Mouse (Mus musculus): ENCODE measurements around the gene Safb2. TPM values are rescaled to one million over a fixed set of nuclear protein-coding genes. Genes with fewer than 3 reads are reported as not detected.

The Safb2 gene
- polyA plus RNA-seq, 1 experiment from 2014 or later, result 28.8 TPM

GRCm38 (mm10) chr17:56560131-56560530, 24.3 kb downstream of the Safb2 start:
- Histone ChIP-seq H3K27me3 (ENCODE audit: control insufficient read depth, insufficient read depth, low read length) (no peaks in the 10 kb centered on the region), H3K4me2 (replicated peaks; ENCODE audit: low read depth) (no peak overlapping the region), H3K4me3 (ENCODE audit: low read depth, low read length) (no peak overlapping the region), H3K9ac (ENCODE audit: low read length) (no peak overlapping the region), H3K9me3 (ENCODE audit: control insufficient read depth, low read length) (no peaks in the 10 kb centered on the region), H3K36me3 (ENCODE audit: control insufficient read depth, insufficient read depth, low read length) (peaks cover 38% of the 10 kb centered on the region), H3K27ac (replicated peaks) (no peak overlapping the region), H3K4me1 (replicated peaks; ENCODE audit: control insufficient read depth, insufficient read depth) (no peaks in the 10 kb centered on the region)
- 52% methylated on average over 1 of the region's 1 CpGs for WGBS
- DNase-seq (ENCODE audit: low spot score) (no peak), ATAC-seq (ENCODE audit: low FRiP score, low TSS enrichment) (no peak)
- no peak for TF ChIP-seq EP300 (optimal IDR thresholded peaks at IDR 0.05)

DNA sequence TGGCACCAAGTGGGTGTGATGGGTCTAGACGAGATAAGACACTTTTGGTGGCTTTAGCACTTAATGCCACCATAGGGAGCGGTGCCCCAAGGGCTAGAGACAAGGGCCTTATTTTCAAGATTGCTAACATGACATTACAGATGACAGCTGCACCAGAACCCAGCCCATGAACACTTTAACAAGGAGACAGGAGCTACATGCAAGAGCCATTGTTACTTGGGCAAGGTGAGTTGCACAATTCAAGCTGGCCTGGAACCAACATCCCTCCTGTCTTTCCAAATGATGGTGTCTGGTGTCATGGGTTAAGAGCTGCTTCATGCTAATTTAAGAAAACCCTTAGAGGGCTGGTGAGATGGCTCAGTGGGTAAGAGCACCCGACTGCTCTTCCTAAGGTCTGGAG, 25.0 kb downstream of the Safb2 start:
- 77% methylated on average over 3 of the region's 3 CpGs for WGBS
- H3K9ac ChIP-seq (ENCODE audit: low read length), result no peak overlapping the region
- no peaks in the 10 kb centered on the region for H3K9me3 ChIP-seq (ENCODE audit: control insufficient read depth, low read length)
- H3K4me3 ChIP-seq (ENCODE audit: low read depth, low read length), result no peak overlapping the region
- H3K36me3 ChIP-seq (ENCODE audit: control insufficient read depth, insufficient read depth, low read length), result peaks cover 32% of the 10 kb centered on the region
- DNase-seq (ENCODE audit: low spot score) (no peak), ATAC-seq (ENCODE audit: low FRiP score, low TSS enrichment) (no peak)
- no peak for TF ChIP-seq CTCF (IDR thresholded peaks at IDR 0.05; ENCODE audit: low read depth)
- TF ChIP-seq EP300 (optimal IDR thresholded peaks at IDR 0.05), result no peak
- H3K4me1 ChIP-seq (replicated peaks; ENCODE audit: control insufficient read depth, insufficient read depth), result no peaks in the 10 kb centered on the region
- no peak overlapping the region for H3K27ac ChIP-seq (replicated peaks)
- H3K4me2 ChIP-seq (replicated peaks; ENCODE audit: low read depth), result no peak overlapping the region
- no peaks in the 10 kb centered on the region for H3K27me3 ChIP-seq (ENCODE audit: control insufficient read depth, insufficient read depth, low read length)

DNA sequence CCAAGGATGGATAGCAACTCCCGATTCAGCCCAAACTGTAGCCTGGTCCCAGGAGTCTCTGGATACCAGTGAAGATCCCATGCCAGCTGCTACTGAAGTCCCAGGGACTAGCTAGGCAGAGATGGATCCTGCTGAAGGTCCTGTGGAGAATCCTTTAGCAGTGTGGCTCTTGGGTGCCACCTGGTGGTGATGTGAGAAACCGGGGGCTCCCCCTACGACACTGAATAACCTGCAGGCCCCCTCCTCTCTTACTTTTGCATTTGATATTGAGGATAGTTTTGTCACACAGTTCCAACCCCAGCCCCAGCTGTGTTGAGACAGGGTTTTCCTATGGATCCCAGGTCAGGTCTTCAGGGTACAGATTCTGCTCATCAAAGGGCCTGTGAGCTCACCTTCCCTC, 25.9 kb downstream of the Safb2 start:
- no peak overlapping the region for H3K4me3 ChIP-seq (ENCODE audit: low read depth, low read length)
- H3K27me3 ChIP-seq (ENCODE audit: control insufficient read depth, insufficient read depth, low read length), result no peaks in the 10 kb centered on the region
- no peak overlapping the region for H3K27ac ChIP-seq (replicated peaks)
- DNase-seq (ENCODE audit: low spot score) (peak; percentile 71), ATAC-seq (ENCODE audit: low FRiP score, low TSS enrichment) (no peak)
- no peak overlapping the region for H3K4me2 ChIP-seq (replicated peaks; ENCODE audit: low read depth)
- H3K9me3 ChIP-seq (ENCODE audit: control insufficient read depth, low read length), result no peaks in the 10 kb centered on the region
- TF ChIP-seq EP300 (optimal IDR thresholded peaks at IDR 0.05), result no peak
- TF ChIP-seq CTCF (IDR thresholded peaks at IDR 0.05; ENCODE audit: low read depth), result peak; percentile 91
- H3K4me1 ChIP-seq (replicated peaks; ENCODE audit: control insufficient read depth, insufficient read depth), result no peaks in the 10 kb centered on the region
- WGBS, result 21% methylated on average over 3 of the region's 3 CpGs
- no peak overlapping the region for H3K9ac ChIP-seq (ENCODE audit: low read length)
- H3K36me3 ChIP-seq (ENCODE audit: control insufficient read depth, insufficient read depth, low read length), result peaks cover 23% of the 10 kb centered on the region

GRCm38 (mm10) chr17:56554122-56554551, 30.2 kb downstream of the Safb2 start, which contains the start of gene Gm20219:
TSS of gene Gm20219 (minus strand) at chr17:56554387.
- 47% methylated on average over 20 of the region's 20 CpGs for WGBS
- H3K9me3 ChIP-seq (ENCODE audit: control insufficient read depth, low read length), result no peaks in the 10 kb centered on the region
- no peak for TF ChIP-seq EP300 (optimal IDR thresholded peaks at IDR 0.05)
- no peak for TF ChIP-seq CTCF (IDR thresholded peaks at IDR 0.05; ENCODE audit: low read depth)
- peak within 1 kb of the TSS; percentile 85 for H3K27ac ChIP-seq (replicated peaks)
- H3K9ac ChIP-seq (ENCODE audit: low read length), result peak within 1 kb of the TSS; percentile 59
- no peaks in the 10 kb centered on the region for H3K4me1 ChIP-seq (replicated peaks; ENCODE audit: control insufficient read depth, insufficient read depth)
- peak within 1 kb of the TSS; percentile 37 for H3K4me3 ChIP-seq (ENCODE audit: low read depth, low read length)
- DNase-seq (ENCODE audit: low spot score), result peak; percentile 93
- no peaks in the 10 kb centered on the region for H3K27me3 ChIP-seq (ENCODE audit: control insufficient read depth, insufficient read depth, low read length)
- ATAC-seq (ENCODE audit: low FRiP score, low TSS enrichment), result peak; percentile 95
- H3K4me2 ChIP-seq (replicated peaks; ENCODE audit: low read depth), result peak within 1 kb of the TSS; percentile 45
- H3K36me3 ChIP-seq (ENCODE audit: control insufficient read depth, insufficient read depth, low read length), result no peaks in the 10 kb centered on the region

- Histone ChIP-seq H3K4me2 (replicated peaks; ENCODE audit: low read depth) (peak overlapping the region; percentile 45), H3K4me1 (replicated peaks; ENCODE audit: control insufficient read depth, insufficient read depth) (no peaks in the 10 kb centered on the region), H3K9me3 (ENCODE audit: control insufficient read depth, low read length) (no peaks in the 10 kb centered on the region), H3K36me3 (ENCODE audit: control insufficient read depth, insufficient read depth, low read length) (no peaks in the 10 kb centered on the region), H3K9ac (ENCODE audit: low read length) (peak overlapping the region; percentile 18; the same call in 1 of the 2 replicates), H3K27me3 (ENCODE audit: control insufficient read depth, insufficient read depth, low read length) (no peaks in the 10 kb centered on the region), H3K27ac (replicated peaks) (peak overlapping the region; percentile 85; the same call in 1 of the 2 replicates), H3K4me3 (ENCODE audit: low read depth, low read length) (peak overlapping the region; percentile 37)
- WGBS, result 63% methylated on average over 5 of the region's 5 CpGs
- DNase-seq (ENCODE audit: low spot score), result peak; percentile 61
- ATAC-seq (ENCODE audit: low FRiP score, low TSS enrichment), result no peak
- TF ChIP-seq CTCF (IDR thresholded peaks at IDR 0.05; ENCODE audit: low read depth) (peak; percentile 98), EP300 (optimal IDR thresholded peaks at IDR 0.05) (no peak)
Measured at GRCm38 (mm10) chr17:56552781-56553363, 31.5 kb downstream of the Safb2 start.

DNA sequence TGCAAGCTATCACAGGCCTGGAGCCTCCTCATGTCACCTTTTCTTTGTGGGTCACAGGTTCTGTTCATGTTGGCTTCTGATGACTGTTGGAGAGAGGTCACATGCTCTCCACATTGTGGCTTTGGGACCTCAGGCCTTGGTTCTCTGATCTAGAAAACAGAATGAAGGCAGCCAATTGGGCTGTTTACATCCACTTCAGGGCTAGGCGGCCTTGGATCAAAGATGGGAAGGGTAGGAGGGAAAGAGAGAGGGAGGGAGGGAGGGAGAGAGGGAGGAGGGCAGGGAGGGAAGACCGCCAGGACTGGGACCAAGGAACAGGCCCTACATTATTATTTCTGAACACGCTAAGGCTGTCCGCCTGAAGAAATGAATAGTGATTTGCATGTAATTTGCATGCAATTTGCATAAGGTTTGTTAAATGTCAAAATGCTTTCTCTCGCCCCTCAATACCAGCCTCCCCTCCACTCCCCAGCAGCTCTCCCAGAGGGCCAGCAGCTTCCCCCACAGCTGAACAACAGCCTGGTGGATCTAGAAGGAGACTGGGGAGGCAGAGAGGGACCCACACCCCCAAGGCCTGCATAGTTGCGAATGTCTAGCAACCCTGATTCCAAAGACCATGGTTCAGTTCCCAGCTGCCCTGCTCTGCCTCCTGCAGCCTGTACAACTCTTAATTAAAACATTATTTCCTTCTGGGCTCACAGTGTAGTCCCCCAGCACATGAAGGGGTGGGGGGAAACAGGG, 32.4 kb downstream of the Safb2 start:
- H3K36me3 ChIP-seq (ENCODE audit: control insufficient read depth, insufficient read depth, low read length), result no peaks in the 10 kb centered on the region
- 76% methylated on average over 6 of the region's 6 CpGs for WGBS
- peak overlapping the region; percentile 2; the same call in 1 of the 2 replicates for H3K4me3 ChIP-seq (ENCODE audit: low read depth, low read length)
- H3K4me1 ChIP-seq (replicated peaks; ENCODE audit: control insufficient read depth, insufficient read depth), result no peaks in the 10 kb centered on the region
- peak overlapping the region; percentile 61 for H3K27ac ChIP-seq (replicated peaks)
- ATAC-seq (ENCODE audit: low FRiP score, low TSS enrichment) (no peak), DNase-seq (ENCODE audit: low spot score) (no peak)
- no peak for TF ChIP-seq CTCF (IDR thresholded peaks at IDR 0.05; ENCODE audit: low read depth)
- no peak for TF ChIP-seq EP300 (optimal IDR thresholded peaks at IDR 0.05)
- no peaks in the 10 kb centered on the region for H3K9me3 ChIP-seq (ENCODE audit: control insufficient read depth, low read length)
- H3K27me3 ChIP-seq (ENCODE audit: control insufficient read depth, insufficient read depth, low read length), result no peaks in the 10 kb centered on the region
- H3K4me2 ChIP-seq (replicated peaks; ENCODE audit: low read depth), result peak overlapping the region; percentile 29
- 0 out of 2 replicates have a peak overlapping the region, but pooled peaks have one; percentile 18 for H3K9ac ChIP-seq (ENCODE audit: low read length)

Measured in stomach, postnatal 0 days (tissue).